Mouse (Mus musculus) heart, postnatal 36 days (tissue): Measurements from ENCODE around the gene Raf1. TPM values are rescaled to one million over a fixed set of nuclear protein-coding genes. Genes with fewer than 3 reads are reported as not detected.

ENCODE experiments used
- DNase-seq, 2 experiments: peaks; one replicate each; pipeline ENCODE4 v3.0.0; 2021 to 2022
- intact Hi-C: fragments of 180-260 bp; cut with DNase I; formaldehyde crosslinking; loops from one replicate; pipeline ENCODE4 v1.15.1; 2025
- total RNA-seq, 2 experiments: library from RNA; stranded (reverse); gene quantifications; 2 replicates each; pipeline ENCODE4 v1.2.3; 2021

The Raf1 gene
- total RNA-seq, 2 experiments from 2014 or later = 113 to 115 TPM

- intact Hi-C loops = no loop called here
- no peak for DNase-seq
Measured at GRCm38 (mm10) chr6:115582328-115583115, 93.9 kb downstream of the Raf1 start.

GRCm38 (mm10) chr6:115580810-115581209 is 95.6 kb downstream of the Raf1 start:
- no peak for DNase-seq
- intact Hi-C loops = no loop called here

- no peak for DNase-seq
- intact Hi-C loops = no loop called here
Measured at GRCm38 (mm10) chr6:115577941-115578340, 98.5 kb downstream of the Raf1 start.

GRCm38 (mm10) chr6:115577407-115577806 is 99.0 kb downstream of the Raf1 start:
- intact Hi-C loops = no loop called here
- no peak for DNase-seq

- intact Hi-C loops = no loop called here
- DNase-seq = no peak
Measured at GRCm38 (mm10) chr6:115574171-115574570, 102.3 kb downstream of the Raf1 start.

Other genes starting within 250 kb of the Raf1 start
- 1 to 10 TPM; 7.9 to 10.0 TPM for gene Tsen2, start 132.0 kb downstream of the Raf1 start, total RNA-seq
- under 1 TPM; 0.47 to 0.79 TPM for gene Mkrn2os, start 84.1 kb downstream of the Raf1 start, total RNA-seq
- gene Mkrn2, start 74.7 kb downstream of the Raf1 start, total RNA-seq = 10 to 100 TPM; 43.1 to 46.4 TPM
- gene Tmem40, start 85.8 kb upstream of the Raf1 start, total RNA-seq = under 1 TPM; 0.33 to 0.60 TPM
- 10 to 100 TPM; 72.4 to 76.5 TPM for gene Cand2, start 97.9 kb upstream of the Raf1 start, total RNA-seq
- 100 to 1,000 TPM; 621 to 649 TPM for gene Rpl32, start 132.1 kb upstream of the Raf1 start, total RNA-seq
- gene Efcab12, start 161.8 kb upstream of the Raf1 start, total RNA-seq = under 1 TPM; 0.35 to 0.53 TPM
- gene Mbd4, start 176.7 kb upstream of the Raf1 start, total RNA-seq = 1 to 10 TPM; 1.2 TPM
- gene Ift122, start 176.8 kb upstream of the Raf1 start, total RNA-seq = 1 to 10 TPM; 9.1 to 9.4 TPM